Mouse (Mus musculus): Measurements from ENCODE around the gene Nmur1.
A peak's percentile ranks its signal among the peaks of the same experiment; 100 is the strongest.

- TF ChIP-seq POLR2A (IDR thresholded peaks at IDR 0.05; ENCODE audit: low read depth, low read length) (no peak), CTCF (IDR thresholded peaks at IDR 0.05; ENCODE audit: extremely low read depth, insufficient read depth, insufficient read length, insufficient replicate concordance) (peak; percentile 57; the same call in 1 of the 2 replicates)
These were observed 9.7 kb downstream of the Nmur1 start for GRCm38 (mm10) chr1:86416321-86416720.

Measured in spleen, adult 2 months (tissue).